Mouse (Mus musculus) subcutaneous adipose tissue, adult 2 months (tissue): ENCODE data around the gene Pcf11. TPM values are rescaled to one million over a fixed set of nuclear protein-coding genes. Genes with fewer than 3 reads are reported as not detected.

Experiments
- polyA plus RNA-seq: library from polyadenylated mRNA; depleted of rRNA; stranded (reverse); fragments of >200 nt; gene quantifications from 2 replicates; pipeline ENCODE4 v1.2.3, GENCODE M21; 2012; ENCODE audit warnings: low replicate concordance; rRNA removed

Gene Pcf11
- polyA plus RNA-seq = 11.7 and 18.3 TPM in 2 replicates

GRCm38 (mm10) chr7:92669507-92670471, at the start of gene Pcf11:
Gene Pcf11 (minus strand): TSS chr7:92669934.

GRCm38 (mm10) chr7:92637021-92637625, 32.6 kb downstream of the Pcf11 start, which contains the start of gene Ankrd42:
Gene Ankrd42 (minus strand): TSS chr7:92637142.

Other genes with a start within 250 kb of the Pcf11 start
- gene Ccdc90b, start 108.8 kb downstream of the Pcf11 start, polyA plus RNA-seq = 7.6 and 10.5 TPM in 2 replicates
- 1.9 and 2.9 TPM in 2 replicates for gene Ankrd42, start 32.8 kb downstream of the Pcf11 start, polyA plus RNA-seq
- gene Rab30, start 71.7 kb upstream of the Pcf11 start, polyA plus RNA-seq = 6.3 and 7.4 TPM in 2 replicates
- 0.09 and 0.40 TPM in 2 replicates for gene Ddias, start 204.3 kb upstream of the Pcf11 start, polyA plus RNA-seq
- gene Prcp, start 204.5 kb upstream of the Pcf11 start, polyA plus RNA-seq = 29.3 and 40.7 TPM in 2 replicates